Mouse (Mus musculus) ES-Bruce4 (cell line): ENCODE data around the gene Ctsk.
"Not testable (repeated sequence)": the region's sequence is repeated elsewhere in the genome, so short reads cannot be mapped to it uniquely, and the experiment has no call there.

Experiments
- CTCF ChIP-seq: IDR thresholded peaks from one replicate; pipeline ENCODE4 v1.8.1; 2011; ENCODE audit warnings: low read depth, low read length
- EP300 ChIP-seq: IDR thresholded peaks from 2 replicates; pipeline ENCODE4 v1.6.1; 2011; ENCODE audit warnings: low read depth, low read length; ENCODE audit not compliant: insufficient read depth

DNA sequence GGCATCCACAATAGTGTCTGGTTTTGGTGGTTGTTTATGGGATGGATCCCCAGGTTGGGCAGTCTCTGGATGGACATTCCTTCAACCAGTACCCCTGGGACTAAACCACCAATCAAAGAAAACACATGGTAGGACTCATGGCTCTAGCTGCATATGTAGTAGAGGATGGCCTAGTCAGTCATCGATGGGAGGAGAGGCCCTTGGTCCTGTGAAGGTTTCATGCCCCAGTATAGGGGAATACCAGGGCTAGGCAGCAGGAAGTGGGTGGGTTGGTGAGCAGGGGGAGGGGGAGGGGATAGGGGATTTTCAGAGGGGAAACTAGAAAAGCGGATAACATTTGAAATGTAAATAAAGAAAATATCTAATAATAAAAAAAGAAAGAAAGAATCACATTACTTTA lies 42.1 kb downstream of the Ctsk start:
- not testable (repeated sequence) for TF ChIP-seq CTCF, EP300
